Mouse (Mus musculus) kidney, adult 2 months (tissue): ENCODE measurements at regions not wholly inside any gene's neighbourhood (a gene's known extent, or its start where the extent isn't known, plus 50 kb on each side); places are given as distances from the start of the nearest gene placed in this dataset.

ENCODE experiments used
- CTCF ChIP-seq: fragments of 200-500 bp; conservative IDR thresholded peaks from 2 replicates; pipeline ENCODE4 v1.5.1; 2011; ENCODE audit warnings: low read depth, mild to moderate bottlenecking, control low read depth, low read length, moderate library complexity, mixed read lengths; ENCODE audit not compliant: insufficient read depth, insufficient read length
- POLR2A ChIP-seq: fragments of 200-500 bp; IDR thresholded peaks from one replicate; pipeline ENCODE4 v1.6.1; 2011; ENCODE audit warnings: low read depth, low read length, control low read depth

DNA sequence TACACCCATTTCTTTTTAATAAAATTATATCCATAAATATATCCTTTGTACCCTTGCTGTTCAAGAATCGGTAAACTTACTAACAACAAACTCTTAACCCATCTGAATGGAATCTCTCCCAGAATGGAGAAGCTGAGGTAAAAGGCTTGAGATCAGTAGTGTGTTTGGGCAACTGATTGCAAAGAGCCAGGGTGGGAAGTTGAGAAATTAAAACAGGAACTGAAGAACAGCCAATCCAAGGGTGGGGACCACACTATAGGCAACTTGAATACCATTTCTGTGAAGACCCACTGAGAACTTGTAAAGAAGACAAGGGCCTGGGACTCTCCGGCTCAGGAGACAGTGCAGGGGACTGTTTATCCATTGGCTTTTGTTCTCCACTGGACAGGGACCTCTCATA lies 72.2 kb upstream of the Mocs2 start:
- TF ChIP-seq CTCF: no peak
- TF ChIP-seq POLR2A: no peak
